Mouse (Mus musculus) cortical plate, adult 2 months (tissue): Measurements from ENCODE around the gene Ddx28.

Experiments
- CTCF ChIP-seq: fragments of 200-500 bp; IDR thresholded peaks from 2 replicates; pipeline ENCODE4 v1.5.1; 2011; ENCODE audit warnings: mild to moderate bottlenecking, control low read depth, low read length; ENCODE audit not compliant: insufficient read depth; ENCODE audit errors: extremely low read depth
- POLR2A ChIP-seq: fragments of 200-500 bp; IDR thresholded peaks from 2 replicates; pipeline ENCODE4 v1.6.1; 2011; ENCODE audit warnings: mild to moderate bottlenecking, low read length, control low read depth; ENCODE audit not compliant: insufficient read depth; ENCODE audit errors: extremely low read depth

GRCm38 (mm10) chr8:106022483-106022882, 10.8 kb upstream of the Ddx28 start:
- TF ChIP-seq CTCF, result peak; percentile 98
- no peak for TF ChIP-seq POLR2A
